Mouse (Mus musculus): Measurements from ENCODE around the gene Skida1. TPM values are rescaled to one million over a fixed set of nuclear protein-coding genes. Genes with fewer than 3 reads are reported as not detected.

Gene Skida1
- total RNA-seq, 2 experiments from 2014 or later, result 15.6 to 16.0 TPM

DNA sequence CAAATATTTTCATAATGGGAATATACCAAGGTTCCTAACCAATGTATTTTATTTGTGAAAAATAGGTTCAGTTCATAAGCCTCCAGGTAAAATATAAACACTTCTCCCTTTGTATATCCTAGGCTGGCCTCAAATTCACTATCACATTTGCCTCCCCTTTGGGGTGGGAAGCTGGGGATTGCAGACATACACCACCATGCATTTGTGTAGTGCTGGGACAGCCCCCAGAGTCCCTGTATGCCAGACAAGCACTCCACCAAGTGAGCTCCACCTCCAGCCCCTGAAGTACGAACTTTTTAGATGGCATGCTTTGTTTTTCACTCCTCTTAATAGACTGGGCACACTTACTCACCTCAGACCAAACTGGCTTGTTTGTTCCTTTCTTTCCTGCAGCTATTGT lies 26.0 kb downstream of the Skida1 start:
- DNase-seq (ENCODE audit: low spot score in 2 of 2), result no peak

- no peak for DNase-seq (ENCODE audit: low spot score in 2 of 2)
Measured at GRCm38 (mm10) chr2:18019122-18019521, 29.7 kb downstream of the Skida1 start.

DNA sequence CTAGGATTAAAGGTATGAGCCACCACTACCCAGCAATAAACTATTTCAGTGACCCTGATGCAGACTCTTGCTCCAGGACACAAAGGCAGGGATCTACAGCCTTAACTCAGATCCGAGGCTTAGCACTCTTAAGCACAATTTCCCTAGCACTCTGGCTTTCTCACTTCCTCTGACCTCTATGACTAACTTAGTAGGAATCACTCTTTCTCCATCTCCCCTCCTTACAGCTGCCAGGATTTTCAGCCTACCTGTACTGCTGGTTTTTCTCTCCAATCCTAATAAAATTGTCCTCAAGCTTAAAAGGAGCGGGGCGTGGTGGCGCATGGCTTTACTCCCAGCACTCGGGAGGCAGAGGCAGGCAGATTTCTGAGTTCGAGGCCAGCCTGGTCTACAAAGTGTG lies 31.5 kb downstream of the Skida1 start:
- no peak for DNase-seq (ENCODE audit: low spot score in 2 of 2)

DNA sequence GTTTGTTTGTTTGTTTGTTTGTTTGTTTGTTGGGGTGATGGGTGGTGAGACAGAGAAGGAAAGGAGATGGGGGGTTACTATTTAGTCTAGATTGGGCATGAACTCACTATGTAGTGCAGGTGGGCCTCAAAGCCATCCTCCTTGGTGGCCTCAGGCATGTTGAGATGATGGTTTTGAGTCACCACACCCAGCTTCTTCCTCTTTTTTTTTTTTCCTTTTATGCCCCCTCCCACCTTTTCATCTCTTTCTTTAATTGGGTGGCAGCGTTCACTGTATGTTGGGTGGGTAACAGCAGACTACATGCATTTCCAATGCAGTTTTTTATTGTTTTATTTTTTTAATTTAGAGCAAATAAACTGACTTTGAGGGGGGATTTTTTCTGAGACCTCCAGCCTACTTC lies 32.2 kb downstream of the Skida1 start:
- no peak for DNase-seq (ENCODE audit: low spot score in 2 of 2)

DNA sequence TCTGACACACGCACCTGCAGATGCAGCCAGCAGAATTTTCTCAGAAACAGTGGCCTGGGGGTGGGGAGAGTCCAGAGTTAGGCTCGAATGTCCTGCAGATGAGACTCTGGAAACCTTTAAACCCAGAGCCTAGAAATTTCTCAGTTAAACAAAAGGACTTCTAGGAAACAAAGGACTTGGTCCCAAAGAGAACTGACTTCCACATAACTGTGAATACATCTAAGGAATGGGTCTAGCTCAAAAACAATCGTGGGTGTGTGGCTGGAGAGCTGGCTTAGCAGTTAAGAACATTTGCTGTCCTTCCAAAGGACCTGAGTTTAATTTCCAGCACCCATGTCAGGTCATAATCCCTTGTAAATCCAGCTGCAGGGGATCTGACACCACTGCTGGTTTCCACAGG lies 33.3 kb downstream of the Skida1 start:
- no peak for DNase-seq (ENCODE audit: low spot score in 2 of 2)

DNA sequence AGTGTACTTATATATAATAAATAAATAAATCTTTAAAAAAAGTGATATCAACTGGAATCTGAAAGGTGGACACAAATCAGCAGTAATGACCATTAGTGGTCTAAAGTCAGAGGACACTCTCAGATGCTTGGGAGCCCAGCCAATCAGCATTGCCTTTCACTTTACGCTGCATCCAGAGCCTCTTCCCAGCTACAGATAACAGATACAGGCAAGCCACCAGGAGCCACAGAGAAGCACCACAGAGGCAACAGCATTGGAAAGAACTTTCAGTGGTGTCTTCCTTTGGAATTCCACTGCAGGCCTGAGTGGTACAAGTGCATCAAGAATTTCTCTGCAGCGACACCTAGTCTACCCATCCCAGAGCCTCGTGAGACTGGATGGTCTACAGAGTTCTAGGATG lies 36.0 kb downstream of the Skida1 start:
- no peak for DNase-seq (ENCODE audit: low spot score in 2 of 2)

- DNase-seq (ENCODE audit: low spot score in 2 of 2), result no peak
Measured at GRCm38 (mm10) chr2:18011226-18011625, 37.6 kb downstream of the Skida1 start.

DNA sequence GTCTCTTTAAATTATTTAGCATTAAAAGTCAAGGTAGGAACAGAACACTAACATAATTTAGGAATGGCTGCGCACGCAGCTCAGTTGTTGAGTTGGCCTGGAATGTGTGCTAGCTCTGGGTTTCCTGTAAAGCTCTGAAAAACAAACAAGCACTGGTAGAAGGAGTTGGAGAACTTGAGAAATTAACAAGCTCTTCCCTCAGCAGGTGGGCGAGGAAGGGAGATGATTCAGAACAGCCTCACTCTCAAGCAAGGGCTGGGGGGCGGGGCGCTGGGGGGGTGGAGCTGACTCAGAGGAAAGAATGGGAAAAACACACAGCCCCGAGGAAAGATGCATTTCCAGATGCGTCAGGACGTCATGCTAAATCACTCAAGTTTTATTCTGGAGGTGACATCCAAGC lies 43.7 kb downstream of the Skida1 start:
- DNase-seq (ENCODE audit: low spot score in 2 of 2), result peak in 1 of 2 experiments; percentile 9

DNA sequence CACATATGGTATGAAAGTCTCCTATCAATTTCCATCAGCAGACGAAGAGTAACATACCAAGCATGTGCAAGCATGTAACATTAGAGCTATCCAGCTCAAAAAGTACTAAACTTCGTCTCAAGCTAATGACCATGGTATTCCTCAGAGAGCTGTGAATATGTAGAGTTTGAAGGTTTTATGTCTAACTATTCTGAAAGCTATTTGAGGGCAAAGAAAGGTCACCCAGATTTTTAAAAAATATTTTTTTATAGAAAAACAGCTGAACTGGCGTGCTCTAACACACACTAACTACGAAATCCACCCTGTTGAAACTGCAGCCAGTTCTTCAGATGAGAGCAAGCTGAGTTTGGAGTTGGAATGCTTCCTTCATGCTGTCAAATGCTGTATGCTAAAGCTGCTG lies 44.6 kb downstream of the Skida1 start:
- DNase-seq (ENCODE audit: low spot score in 2 of 2), result no peak

- DNase-seq (ENCODE audit: low spot score in 2 of 2), result no peak
Measured at GRCm38 (mm10) chr2:18002306-18002705, 46.5 kb downstream of the Skida1 start.

- DNase-seq (ENCODE audit: low spot score in 2 of 2), result no peak
Measured at GRCm38 (mm10) chr2:17996858-17997257, 52.0 kb downstream of the Skida1 start, which contains the start of gene H2al2a. TSS of gene H2al2a (minus strand) at chr2:17996958.

Small RNAs within 50 kb of the gene (microRNA-seq; reads per million reads assigned to microRNA genes)
- gene Mir7655, result 0.59 to 1.5 reads per million in 2 experiments

Other genes with a start within 250 kb of the Skida1 start
- gene H2al2a, start 52.1 kb downstream of the Skida1 start, total RNA-seq (2021), result not detected
- gene A930004D18Rik, start 11.3 kb downstream of the Skida1 start, total RNA-seq (2021), result 1 to 10 TPM; 3.5 to 5.0 TPM
- gene Mllt10, start 6.2 kb upstream of the Skida1 start, total RNA-seq (2021), result 10 to 100 TPM; 51.7 to 59.6 TPM